Mouse (Mus musculus) adrenal gland, adult 2 months (tissue): ENCODE data around the gene Exoc4. TPM values are rescaled to one million over a fixed set of nuclear protein-coding genes. Genes with fewer than 3 reads are reported as not detected.

Source experiments
- DNase-seq: peaks from one replicate; pipeline ENCODE4 v3.0.0; 2021
- polyA plus RNA-seq: library from polyadenylated mRNA; depleted of rRNA; stranded (reverse); fragments of >200 nt; gene quantifications from 2 replicates; pipeline ENCODE4 v1.2.3, GENCODE M21; 2012
- total RNA-seq, 2 experiments: library from RNA; stranded (reverse); gene quantifications; 2 replicates each; pipeline ENCODE4 v1.2.3; 2021

The Exoc4 gene
- total and polyA plus RNA-seq, 3 experiments = 6.0 to 42.4 (median 40.4) TPM

DNA sequence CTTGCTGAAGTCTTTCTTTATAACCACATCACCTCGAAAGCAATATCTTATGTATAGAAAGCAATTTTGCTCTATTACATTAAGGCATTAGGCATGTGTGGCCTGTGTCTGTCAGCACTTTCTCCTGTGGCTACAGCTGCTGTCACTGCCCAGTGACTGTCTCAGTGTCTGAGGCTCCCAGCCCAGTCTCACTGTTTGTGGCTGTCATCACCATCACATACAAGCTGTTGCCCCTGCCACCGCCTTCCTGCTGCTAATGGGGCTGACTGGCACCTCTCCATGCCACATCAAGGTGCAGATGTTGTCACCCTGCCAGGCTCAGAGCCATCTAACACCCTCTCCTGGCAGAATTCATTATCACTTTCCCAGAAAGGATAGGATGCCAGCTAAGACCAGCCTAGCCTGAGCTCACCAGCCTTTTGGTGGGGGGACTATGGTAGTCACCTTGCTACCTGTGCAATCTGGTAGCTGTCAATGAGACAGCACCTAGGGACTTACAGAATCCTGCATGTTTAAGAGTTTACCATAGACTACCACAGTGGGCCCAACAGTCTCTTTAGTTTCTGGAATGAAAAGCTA lies 698.1 kb downstream of the Exoc4 start:
- no peak for DNase-seq

DNA sequence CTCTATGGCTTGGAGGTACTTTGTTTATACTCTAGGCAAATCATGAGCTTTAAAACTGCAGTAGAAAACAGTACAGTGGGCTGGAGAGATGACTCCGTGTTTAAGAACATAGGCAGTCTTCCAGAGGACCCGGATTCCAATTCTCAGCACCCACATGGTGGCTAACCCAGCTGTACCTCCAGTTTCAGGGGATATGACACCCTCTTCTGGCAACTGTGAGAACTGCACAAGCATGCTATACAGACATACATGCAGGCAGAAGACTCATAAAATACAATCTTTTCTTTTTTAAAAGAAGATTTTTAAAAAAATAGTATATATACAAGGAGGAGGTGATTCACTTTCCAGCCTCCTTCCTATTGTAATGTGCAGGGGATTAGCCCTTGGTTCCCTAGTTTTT lies 701.2 kb downstream of the Exoc4 start:
- DNase-seq = no peak

DNA sequence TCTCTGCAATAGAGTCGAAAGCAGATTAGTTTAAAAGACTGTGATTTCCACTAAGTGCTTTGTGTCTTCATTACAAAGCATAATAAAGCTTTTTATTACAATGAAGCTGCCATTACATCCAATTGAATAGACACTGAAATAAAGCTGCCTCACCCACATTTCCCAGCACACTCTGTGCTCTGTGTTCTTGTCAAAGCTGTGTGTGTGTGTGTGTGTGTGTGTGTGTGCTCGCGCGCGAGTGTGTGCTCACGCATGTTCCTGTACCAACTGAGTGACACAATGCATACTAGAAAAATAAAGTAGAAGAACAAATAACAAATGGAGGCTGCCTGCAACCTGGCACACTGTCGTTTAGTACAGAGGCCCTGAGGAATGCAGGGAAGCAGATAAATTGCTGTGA lies 706.6 kb downstream of the Exoc4 start:
- DNase-seq = no peak

DNA sequence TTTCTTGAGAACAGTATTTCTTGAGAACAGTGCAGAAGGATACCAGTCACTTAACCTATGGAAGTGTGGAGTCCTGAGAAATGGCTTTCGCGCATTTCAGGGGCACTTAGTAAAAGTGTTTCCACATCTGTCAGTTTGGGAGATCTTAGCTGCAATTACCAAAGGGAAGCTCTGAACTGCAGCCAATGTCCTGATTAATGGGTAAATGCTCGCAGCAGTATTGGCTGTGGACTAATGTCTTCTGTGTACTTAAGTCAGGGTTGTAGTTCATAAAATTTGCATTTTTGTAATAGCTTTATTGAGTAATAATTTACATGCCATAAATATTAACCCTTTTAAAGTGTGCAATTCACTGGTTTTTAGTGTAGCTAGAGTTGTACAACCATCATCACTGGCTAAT lies 709.4 kb downstream of the Exoc4 start:
- peak; percentile 4 for DNase-seq

DNA sequence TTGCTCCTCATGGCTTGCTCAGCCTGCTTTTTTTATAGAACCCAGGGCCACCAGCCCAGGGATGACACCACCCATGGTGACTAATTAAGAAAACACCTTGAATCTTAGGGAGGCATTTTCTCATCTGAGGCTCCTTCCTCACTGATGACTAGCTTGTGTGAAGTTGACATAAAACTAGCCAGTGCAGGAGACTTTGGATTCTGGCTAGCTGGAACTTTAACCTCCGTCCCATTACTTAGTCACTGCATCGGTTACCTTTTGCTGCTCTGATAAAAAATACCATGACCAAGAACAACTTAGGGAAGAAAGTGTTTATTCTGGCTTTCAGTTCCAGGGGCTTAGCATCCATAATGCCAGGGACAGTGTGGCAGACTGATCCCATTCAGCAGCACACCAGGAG lies 711.9 kb downstream of the Exoc4 start:
- no peak for DNase-seq

DNA sequence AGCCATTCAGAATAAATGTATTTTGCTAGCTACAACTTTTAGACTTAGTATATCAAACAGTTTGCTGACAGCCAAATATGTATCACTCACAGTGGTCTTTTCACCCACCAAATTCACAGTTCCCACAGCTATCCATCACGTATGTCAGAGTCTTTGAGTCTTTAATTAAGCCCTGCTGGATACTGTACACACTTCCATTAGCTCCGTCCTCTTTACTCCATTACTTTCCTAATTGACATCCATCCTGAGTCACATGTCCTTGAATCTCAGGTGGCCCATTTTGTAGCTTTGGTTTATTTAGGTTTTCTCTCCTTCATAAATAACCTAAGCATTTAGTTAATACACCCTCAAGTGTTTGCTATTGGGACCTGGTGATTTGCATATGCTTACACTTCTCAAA lies 714.2 kb downstream of the Exoc4 start:
- no peak for DNase-seq

DNA sequence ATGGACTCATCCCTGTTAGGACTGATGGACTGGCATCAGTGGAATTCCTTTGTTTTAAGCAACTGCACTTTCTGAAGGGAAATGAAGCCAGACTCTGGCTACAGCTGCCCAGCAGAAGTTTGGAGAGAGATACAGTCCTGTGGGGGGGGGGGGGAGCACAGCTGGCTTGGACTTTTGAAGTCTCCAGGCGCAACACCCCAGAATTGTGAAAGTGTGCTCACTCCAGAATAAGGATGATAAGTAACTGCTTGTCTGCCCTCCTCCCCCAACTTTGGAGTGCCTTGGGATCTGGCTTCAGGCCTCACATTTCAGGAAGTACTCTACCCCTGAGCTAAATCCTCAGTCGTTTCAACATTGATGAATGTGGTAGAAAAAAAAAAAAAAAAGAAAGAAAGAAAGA lies 716.7 kb downstream of the Exoc4 start:
- DNase-seq = no peak

DNA sequence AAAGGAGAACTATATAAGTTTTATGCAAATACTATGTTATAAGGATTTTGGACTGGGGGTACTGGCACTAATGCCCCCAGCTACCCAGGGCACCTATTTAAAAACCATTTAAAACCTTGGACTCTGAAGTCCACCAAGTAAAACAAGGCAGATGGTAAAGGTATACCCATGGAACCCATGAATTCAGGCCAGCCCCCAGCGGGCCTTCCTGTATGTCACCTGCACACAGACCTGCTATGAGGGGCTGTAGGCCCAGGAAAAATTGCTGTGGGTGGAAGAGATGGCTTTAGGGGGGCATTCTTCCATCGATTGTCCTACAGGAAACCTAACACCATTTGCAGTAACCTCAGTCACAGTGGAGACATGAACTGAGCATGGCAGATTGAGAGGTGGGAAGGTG lies 719.9 kb downstream of the Exoc4 start:
- no peak for DNase-seq

DNA sequence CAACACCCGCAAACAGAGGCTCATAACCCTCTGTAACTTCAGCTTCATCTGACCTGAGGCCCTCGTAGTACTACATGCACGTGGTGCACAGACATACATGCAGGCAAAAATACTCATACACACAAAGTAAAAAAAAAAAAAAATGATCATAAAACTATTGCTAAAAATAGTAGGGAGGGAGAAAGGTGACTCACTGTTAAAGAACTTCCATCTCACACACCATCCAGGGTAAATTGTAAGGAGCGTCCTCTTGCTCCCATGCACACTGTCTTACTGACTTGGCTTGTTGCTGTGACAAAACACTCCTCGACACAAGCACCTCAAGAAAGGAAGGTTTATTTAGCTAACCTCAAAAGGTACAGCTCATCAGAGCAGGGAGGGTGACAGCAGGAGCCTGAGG lies 723.9 kb downstream of the Exoc4 start:
- DNase-seq = no peak

DNA sequence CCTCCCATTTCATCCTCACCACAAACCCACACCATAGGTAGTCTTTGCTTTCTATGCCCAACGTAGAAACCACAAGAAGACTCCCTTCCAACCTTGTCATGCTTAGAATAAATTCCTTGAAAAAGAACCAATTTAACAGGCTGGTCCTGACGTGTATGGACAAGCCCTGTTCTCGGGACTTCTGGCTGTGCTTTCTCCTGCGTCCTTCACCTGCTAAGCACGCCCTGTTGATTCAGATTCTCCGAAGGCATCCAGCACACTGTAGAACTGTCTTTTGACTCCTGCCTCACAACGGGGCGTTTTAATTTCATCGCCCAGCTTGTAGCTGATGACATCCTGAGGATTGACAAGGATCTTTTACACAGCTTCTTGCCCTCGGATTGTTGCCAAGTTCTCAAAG lies 727.7 kb downstream of the Exoc4 start:
- no peak for DNase-seq

DNA sequence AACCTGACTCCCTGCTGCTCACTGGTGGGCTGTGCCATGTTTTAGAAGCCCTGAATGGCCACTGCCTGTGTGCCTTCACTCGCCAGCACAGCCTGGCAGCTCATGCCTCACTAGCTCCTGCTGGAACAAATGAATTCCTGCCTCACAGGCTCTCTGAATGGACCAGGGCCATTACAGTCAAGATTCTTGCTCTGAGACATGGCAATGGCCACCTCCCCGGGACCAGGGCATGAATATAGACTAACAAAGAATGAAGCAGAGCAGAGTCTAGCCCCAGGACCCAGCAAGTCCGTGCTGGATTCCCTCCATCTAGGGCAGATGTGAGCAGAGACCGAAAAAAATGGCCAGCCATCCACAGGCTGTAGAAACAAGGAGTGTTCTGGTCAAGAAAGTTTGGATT lies 728.6 kb downstream of the Exoc4 start:
- no peak for DNase-seq

DNA sequence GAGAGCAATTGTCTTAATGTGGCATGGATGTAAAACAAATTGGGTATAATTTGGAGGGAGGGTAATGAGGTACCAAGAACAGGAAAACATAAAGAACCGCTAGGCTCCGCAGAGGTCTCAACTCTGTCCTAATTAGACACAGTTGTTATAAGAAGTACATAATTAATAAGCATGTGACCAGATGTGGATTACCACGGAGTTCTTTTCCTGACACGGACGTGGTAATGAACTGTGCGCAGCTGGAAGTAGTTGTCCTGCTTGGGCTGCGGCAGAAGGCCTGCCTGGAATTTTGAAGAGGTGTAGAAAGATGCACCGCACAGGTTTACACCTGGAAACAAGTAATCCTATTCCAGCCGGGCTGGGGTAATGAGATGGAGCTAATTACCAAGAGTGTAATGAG lies 729.0 kb downstream of the Exoc4 start:
- DNase-seq = no peak

DNA sequence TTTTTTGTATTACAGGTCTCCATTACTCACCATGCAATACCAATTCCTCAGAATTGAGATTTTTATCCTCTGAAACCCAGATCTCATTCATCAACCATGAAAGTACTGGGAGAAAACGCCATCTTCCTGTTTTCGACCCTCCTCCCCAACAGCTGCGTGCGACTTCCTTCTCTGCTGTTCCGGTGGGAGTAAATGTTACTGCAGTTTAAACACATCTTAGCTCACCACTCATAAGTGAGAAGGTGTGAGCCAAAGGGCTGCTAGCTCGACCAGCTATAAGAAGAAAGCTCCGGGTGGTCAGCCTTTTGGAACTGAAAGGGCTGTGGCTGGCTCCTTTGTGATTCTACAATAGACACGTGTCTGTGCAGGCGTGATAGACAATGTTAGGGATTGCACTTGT lies 733.8 kb downstream of the Exoc4 start:
- no peak for DNase-seq

DNA sequence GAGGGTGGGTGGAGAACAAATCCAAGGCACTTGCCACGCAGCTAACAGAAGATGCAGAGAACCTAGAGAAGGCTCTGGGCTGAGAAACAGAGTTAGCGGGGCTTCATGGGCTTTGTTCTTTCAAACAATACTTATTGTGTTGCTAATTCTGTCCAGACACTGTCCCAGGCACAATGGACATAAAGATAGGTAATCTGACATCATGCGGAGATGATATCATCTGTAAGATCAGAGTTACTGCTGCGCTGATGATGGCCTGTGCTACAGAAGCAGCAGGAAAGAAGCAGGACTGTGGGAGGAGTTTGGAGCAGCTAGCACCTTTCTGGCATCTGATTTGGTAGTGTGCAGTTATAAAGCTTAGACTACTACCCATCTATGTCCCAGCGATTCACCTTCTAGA lies 738.2 kb downstream of the Exoc4 start:
- DNase-seq = no peak

DNA sequence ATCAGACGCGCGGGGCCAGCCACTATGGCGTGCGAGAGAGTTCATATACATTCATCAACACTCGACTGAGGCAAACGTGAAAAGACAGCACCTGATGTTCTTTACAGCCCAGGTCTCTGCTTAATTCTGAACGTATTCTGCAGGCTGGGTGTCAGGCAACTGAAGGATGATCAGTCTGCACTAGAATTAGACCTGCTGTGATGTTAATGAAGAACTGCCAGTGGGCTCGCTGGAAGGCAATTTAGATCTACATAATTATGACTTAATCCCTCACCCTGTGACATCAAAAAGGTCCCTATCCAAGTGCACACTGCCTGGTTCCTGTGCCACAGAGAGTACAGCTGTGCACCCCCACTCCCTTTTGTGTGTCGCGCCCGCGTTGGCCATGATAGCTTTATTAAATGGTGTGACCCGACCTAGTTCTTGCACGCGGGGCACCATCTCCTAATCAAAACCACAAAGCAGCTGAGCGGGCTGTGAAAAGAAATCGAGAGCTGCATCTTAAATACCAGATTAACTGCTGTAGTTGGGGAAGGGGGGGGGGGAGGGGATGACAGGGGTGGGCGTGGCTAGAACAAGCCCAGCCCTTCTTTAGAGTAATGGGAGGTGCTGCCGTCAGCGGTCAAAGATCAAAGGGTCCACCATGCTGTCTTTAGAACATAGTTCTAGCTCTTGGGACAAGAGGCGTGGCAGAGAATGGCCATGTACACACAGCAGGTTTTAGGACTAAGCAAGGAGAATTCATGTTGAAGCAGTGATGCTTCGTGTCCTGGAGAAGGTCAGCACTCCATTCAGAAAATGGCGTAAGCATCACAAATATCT lies 743.5 kb downstream of the Exoc4 start:
- no peak for DNase-seq

DNA sequence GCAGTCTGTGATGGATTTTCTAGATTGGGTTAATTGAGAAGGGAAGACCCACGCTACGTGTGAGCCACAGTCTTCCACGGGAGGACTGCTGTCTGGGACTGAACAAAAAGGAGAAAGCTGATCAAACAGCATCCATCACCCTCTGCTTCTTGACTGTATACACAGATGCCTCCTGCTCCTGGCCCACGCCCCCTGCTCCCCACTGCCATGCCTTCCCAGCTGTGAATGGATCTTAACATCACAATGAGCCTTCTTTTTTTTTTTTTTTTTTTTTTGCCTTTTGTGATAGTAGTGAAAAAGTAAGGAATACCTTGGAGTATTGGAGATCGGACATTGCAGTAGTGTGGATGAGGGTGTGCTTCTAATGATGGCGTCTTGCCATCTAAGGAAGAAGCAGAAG lies 745.0 kb downstream of the Exoc4 start:
- DNase-seq = no peak

DNA sequence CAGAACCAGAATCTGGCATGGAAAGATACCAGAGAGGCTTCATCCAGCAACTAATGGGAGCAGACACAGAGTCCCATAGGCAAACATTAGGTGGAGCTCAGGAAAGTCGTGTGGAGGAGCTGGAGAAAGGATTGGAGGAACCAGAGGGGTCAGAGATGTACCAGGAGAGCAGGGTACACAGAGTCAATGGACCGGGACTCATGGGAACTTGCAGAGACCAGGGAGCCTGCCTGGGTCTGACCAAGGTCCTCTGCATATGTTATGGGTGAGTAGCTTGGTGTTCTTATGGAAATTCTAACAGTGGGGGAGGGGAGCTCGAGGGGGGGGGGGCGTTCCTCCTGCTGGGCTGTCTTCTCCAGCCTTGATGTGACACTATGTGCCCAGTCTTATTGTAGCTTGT lies 749.7 kb downstream of the Exoc4 start:
- DNase-seq = no peak

DNA sequence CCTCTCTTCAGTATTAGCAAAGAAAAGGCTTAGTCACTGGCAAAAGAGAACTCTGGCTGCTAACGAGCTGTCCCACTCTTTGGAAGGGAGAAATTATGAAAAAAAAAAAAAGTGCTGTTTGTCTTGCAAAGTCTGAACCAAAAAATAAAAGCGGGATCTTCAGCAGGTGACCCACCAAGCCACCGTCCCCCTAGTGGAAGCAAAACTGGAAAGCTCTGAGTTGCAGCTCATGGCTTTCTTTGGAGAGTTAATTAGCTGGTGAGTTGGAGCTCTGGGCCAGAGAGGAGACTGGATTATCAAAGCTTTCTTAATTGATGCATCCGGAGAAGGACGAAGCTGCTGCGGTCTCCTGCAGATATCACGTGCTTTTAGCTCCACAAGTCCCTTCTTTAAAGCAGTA lies 750.6 kb downstream of the Exoc4 start:
- no peak for DNase-seq

DNA sequence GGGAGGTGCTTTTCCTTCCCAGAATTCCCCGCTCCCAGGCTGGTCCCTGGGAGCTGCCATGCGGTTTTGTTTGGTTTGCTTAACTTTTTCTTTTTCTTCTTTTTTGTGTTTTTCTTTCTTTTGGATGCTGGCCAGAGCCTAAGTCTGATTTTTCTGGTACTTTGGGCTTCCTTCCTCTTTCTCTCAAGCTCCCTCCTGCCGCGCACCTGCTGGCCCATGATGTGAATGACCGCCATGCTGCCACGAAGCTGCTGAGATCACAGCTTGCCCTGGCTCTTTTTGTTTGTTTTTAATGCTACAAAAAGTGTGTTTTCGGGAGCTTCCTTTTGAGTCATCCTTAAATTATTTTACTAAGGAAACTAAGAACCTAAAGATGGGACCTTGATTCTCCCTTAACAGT lies 751.8 kb downstream of the Exoc4 start:
- no peak for DNase-seq

DNA sequence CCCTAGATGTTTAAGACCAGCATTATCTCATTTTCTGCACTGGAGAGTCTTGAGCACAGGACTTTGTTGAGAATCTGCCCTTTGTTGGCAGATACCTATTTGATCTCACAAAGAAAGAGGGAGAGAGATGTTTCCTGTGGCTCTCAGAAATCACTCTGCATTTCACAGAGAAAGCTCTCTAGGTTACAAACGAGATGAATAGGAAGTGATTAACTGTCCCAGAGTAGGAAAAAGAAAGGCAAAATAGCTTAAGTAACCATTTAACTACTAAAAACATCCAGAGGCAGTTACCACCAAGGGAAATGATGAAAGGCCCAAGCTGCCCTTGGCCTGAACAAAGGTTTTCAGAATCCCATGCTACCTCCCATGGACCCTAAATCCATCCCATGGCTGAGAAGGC lies 754.1 kb downstream of the Exoc4 start:
- no peak for DNase-seq

DNA sequence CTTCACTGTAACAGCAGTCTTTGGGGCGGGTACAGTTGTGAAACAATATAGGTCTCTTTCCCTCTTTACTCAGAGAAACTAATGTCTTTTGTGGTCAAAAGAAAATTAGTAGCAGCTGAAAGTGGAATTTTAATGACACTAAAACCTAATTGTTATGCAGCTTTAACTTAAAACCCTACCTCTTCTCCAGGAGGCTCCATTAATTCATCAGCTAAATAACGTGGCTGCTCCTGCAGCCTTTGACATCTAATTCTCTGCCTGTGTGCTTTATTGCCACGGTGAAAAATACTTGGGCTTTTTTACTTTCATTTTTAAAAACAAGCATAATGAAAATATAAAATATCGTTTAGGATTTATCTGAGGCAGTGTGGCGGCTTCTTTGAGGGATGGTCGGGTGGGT lies 764.6 kb downstream of the Exoc4 start:
- no peak for DNase-seq
